Mouse (Mus musculus): ENCODE data around the gene Olfm3. TPM values are rescaled to one million over a fixed set of nuclear protein-coding genes. Genes with fewer than 3 reads are reported as not detected.

The Olfm3 gene
- polyA plus RNA-seq, 1 experiment, result 0.07 TPM

DNA sequence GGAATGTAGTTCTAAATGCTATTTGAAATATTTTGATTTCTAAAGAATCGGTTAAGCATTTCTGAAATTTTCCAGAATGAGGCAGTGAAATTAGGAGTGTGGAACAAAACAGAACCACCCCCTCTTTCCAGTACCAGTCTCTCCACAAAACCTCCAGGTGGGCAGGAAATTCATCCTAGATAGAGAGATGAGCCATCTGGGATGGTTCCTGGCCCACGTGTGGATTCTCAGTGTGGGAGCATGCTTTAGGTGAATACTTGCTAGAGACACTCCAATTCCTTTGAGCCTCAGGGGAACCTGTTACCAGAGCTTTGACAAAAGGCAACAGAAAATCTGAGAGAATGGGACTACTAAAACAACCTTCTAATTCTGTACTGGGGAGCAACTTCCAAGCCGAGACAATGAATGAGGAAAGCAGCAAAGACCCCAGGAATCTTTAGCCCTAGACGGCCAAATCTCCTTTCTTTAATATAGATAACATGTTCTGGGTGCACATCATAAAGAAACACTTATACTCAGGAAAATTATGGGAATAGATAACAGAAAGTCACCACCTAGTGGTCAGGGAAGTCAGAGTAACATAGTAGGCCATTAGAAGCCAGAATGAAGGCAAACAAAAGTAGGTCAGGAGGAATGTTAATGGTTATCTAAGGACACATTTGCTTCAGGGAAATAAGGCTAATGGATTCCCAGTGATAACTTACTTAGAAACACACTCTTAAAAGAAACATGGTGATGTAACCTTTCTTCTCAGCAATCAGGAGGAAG, 58.6 kb downstream of the Olfm3 start:
- no peaks in the 10 kb centered on the region for H3K36me3 ChIP-seq (ENCODE audit: control insufficient read depth, insufficient read depth, low read length)
- H3K27ac ChIP-seq (ENCODE audit: control insufficient read depth, insufficient read depth, low read length), result no peak overlapping the region
- 78% methylated on average over 4 of the region's 4 CpGs for WGBS
- H3K4me3 ChIP-seq (ENCODE audit: control insufficient read depth, insufficient read depth, low read length), result no peak overlapping the region
- H3K4me1 ChIP-seq (replicated peaks; ENCODE audit: control insufficient read depth, insufficient read depth, low read length), result no peaks in the 10 kb centered on the region
- H3K27me3 ChIP-seq (ENCODE audit: control insufficient read depth, insufficient read depth, low read length), result no peaks in the 10 kb centered on the region
- no peak for TF ChIP-seq POLR2A (IDR thresholded peaks at IDR 0.05; ENCODE audit: control insufficient read depth, extremely low read depth, insufficient read depth, low read length, poor library complexity)
- no peak for TF ChIP-seq CTCF (IDR thresholded peaks at IDR 0.05; ENCODE audit: borderline replicate concordance, control insufficient read depth, extremely low read depth, insufficient read depth, low read length, poor library complexity)
- DNase-seq, result no peak

DNA sequence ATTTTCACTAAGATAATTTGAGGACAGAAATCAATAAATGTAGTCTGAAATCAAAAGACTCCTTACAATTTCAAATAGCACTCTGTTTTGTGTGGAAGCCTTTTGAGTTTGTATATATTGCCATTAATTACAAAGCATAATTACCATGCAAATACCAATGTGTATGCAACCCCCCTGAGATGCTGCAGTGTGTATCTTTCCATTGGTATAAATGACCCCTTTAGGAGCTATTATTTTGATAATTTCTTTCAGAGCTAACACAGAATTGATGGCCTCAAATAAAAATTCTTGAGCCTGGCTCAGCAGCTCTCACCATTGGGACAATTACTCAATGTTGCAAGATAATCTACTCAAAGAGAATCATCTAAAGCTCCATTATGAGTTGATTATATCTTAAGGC, 67.3 kb downstream of the Olfm3 start:
- Histone ChIP-seq H3K36me3 (ENCODE audit: control insufficient read depth, insufficient read depth, low read length) (no peaks in the 10 kb centered on the region), H3K27me3 (ENCODE audit: control insufficient read depth, insufficient read depth, low read length) (no peaks in the 10 kb centered on the region), H3K4me1 (replicated peaks; ENCODE audit: control insufficient read depth, insufficient read depth, low read length) (no peaks in the 10 kb centered on the region), H3K4me3 (ENCODE audit: control insufficient read depth, insufficient read depth, low read length) (no peak overlapping the region), H3K27ac (ENCODE audit: control insufficient read depth, insufficient read depth, low read length) (no peak overlapping the region)
- TF ChIP-seq POLR2A (IDR thresholded peaks at IDR 0.05; ENCODE audit: control insufficient read depth, extremely low read depth, insufficient read depth, low read length, poor library complexity) (no peak), CTCF (IDR thresholded peaks at IDR 0.05; ENCODE audit: borderline replicate concordance, control insufficient read depth, extremely low read depth, insufficient read depth, low read length, poor library complexity) (no peak)
- DNase-seq, result no peak

DNA sequence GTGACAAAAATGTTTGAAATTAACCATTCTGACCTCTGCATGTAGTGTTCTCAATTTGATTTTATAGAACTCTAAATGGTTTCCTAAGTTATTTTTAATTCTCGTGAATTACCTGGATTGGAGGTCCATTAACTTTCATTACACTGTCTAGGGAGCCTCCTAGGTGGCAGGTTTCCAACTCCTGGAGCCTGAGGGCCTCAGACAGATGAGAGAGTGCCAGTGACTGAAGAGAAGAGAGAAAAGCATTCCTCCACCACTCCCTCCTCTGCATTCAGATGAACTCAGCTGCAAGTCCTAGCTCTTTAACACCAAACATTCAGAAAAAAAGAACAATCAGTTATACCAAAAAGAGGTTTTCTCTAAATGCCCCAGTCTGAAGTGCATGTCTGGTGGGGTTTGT, 68.6 kb downstream of the Olfm3 start:
- TF ChIP-seq POLR2A (IDR thresholded peaks at IDR 0.05; ENCODE audit: control insufficient read depth, extremely low read depth, insufficient read depth, low read length, poor library complexity) (no peak), CTCF (IDR thresholded peaks at IDR 0.05; ENCODE audit: borderline replicate concordance, control insufficient read depth, extremely low read depth, insufficient read depth, low read length, poor library complexity) (no peak)
- WGBS, result 66% methylated on average over 1 of the region's 1 CpGs

DNA sequence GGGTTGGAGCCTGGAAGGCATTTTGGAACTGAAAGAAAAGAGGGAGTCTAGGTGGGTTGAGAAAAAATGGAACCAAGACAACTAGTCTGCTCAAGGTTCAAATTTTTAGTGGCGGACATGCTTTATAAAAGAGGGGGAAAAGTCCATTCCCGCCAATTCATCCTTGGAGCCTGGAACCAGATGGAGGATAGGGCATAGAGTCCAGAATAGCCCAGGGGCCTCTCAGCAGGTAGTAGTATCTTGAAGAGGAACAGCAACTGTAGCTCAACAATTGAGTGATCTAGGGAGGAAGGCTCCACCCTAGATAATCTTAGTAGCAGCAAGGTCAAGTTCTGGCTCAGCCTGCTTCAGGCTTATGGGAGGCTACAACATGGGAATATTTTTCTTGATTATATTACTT, 87.0 kb downstream of the Olfm3 start:
- no peak overlapping the region for H3K27ac ChIP-seq (ENCODE audit: control insufficient read depth, insufficient read depth, low read length)
- no peaks in the 10 kb centered on the region for H3K27me3 ChIP-seq (ENCODE audit: control insufficient read depth, insufficient read depth, low read length)
- no peak overlapping the region for H3K4me3 ChIP-seq (ENCODE audit: control insufficient read depth, insufficient read depth, low read length)
- WGBS, result 86% methylated on average over 2 of the region's 2 CpGs
- TF ChIP-seq POLR2A (IDR thresholded peaks at IDR 0.05; ENCODE audit: control insufficient read depth, extremely low read depth, insufficient read depth, low read length, poor library complexity) (no peak), CTCF (IDR thresholded peaks at IDR 0.05; ENCODE audit: borderline replicate concordance, control insufficient read depth, extremely low read depth, insufficient read depth, low read length, poor library complexity) (no peak)
- no peaks in the 10 kb centered on the region for H3K4me1 ChIP-seq (replicated peaks; ENCODE audit: control insufficient read depth, insufficient read depth, low read length)
- no peaks in the 10 kb centered on the region for H3K36me3 ChIP-seq (ENCODE audit: control insufficient read depth, insufficient read depth, low read length)
- DNase-seq, result no peak

More for the DNA sequence above, 68.6 kb downstream of the Olfm3 start:
- H3K4me1 ChIP-seq (replicated peaks; ENCODE audit: control insufficient read depth, insufficient read depth, low read length), result no peaks in the 10 kb centered on the region
- no peaks in the 10 kb centered on the region for H3K36me3 ChIP-seq (ENCODE audit: control insufficient read depth, insufficient read depth, low read length)
- H3K27ac ChIP-seq (ENCODE audit: control insufficient read depth, insufficient read depth, low read length), result no peak overlapping the region
- no peak for DNase-seq
- H3K4me3 ChIP-seq (ENCODE audit: control insufficient read depth, insufficient read depth, low read length), result no peak overlapping the region
- H3K27me3 ChIP-seq (ENCODE audit: control insufficient read depth, insufficient read depth, low read length), result no peaks in the 10 kb centered on the region

DNA sequence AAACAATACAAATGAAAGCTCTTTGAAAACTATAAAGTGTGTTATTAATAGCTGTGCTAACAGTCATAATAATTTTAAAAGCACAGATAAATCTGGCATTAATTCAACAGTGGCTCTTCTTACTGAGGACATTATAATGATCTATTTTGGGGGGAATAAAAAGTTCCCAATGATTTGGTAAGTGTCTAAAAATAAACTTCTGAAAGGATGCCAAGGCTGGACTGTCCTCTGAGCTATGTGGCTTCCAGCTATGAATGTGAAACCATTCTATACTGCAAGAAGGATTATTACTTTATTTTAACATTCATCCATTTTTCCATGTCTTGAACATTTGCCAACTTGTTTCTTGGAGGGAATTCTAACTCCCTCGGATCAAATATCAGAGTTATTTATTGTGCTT, 92.1 kb downstream of the Olfm3 start:
- Histone ChIP-seq H3K27me3 (ENCODE audit: control insufficient read depth, insufficient read depth, low read length) (no peaks in the 10 kb centered on the region), H3K27ac (ENCODE audit: control insufficient read depth, insufficient read depth, low read length) (no peak overlapping the region), H3K4me3 (ENCODE audit: control insufficient read depth, insufficient read depth, low read length) (no peak overlapping the region), H3K36me3 (ENCODE audit: control insufficient read depth, insufficient read depth, low read length) (no peaks in the 10 kb centered on the region), H3K4me1 (replicated peaks; ENCODE audit: control insufficient read depth, insufficient read depth, low read length) (no peaks in the 10 kb centered on the region)
- WGBS, result 72% methylated on average over 1 of the region's 1 CpGs
- TF ChIP-seq POLR2A (IDR thresholded peaks at IDR 0.05; ENCODE audit: control insufficient read depth, extremely low read depth, insufficient read depth, low read length, poor library complexity) (no peak), CTCF (IDR thresholded peaks at IDR 0.05; ENCODE audit: borderline replicate concordance, control insufficient read depth, extremely low read depth, insufficient read depth, low read length, poor library complexity) (no peak)
- no peak for DNase-seq

DNA sequence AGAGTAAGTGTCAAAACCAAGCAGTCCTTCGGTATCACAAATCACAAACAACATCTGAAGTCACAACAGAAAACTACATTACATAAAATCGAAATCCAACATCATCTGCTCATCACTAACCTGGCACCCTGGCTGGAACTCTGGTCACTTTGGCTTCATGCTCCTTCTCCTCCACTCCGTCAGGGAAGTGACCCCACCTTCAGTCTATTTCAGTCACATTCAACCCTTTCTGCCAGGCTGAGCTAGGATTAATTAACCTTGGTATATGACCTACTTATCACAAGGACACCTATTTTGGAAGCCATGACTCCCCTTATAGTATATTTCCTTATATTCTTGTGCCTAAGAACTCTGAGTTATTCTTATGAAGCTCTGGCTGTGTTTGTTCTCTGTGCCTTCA, 123.7 kb downstream of the Olfm3 start:
- no peak for TF ChIP-seq CTCF (IDR thresholded peaks at IDR 0.05; ENCODE audit: borderline replicate concordance, control insufficient read depth, extremely low read depth, insufficient read depth, low read length, poor library complexity)
- TF ChIP-seq POLR2A (IDR thresholded peaks at IDR 0.05; ENCODE audit: control insufficient read depth, extremely low read depth, insufficient read depth, low read length, poor library complexity), result no peak
- H3K27ac ChIP-seq (ENCODE audit: control insufficient read depth, insufficient read depth, low read length), result no peak overlapping the region
- WGBS, result 91% methylated on average over 3 of the region's 3 CpGs
- no peak for DNase-seq
- H3K36me3 ChIP-seq (ENCODE audit: control insufficient read depth, insufficient read depth, low read length), result no peaks in the 10 kb centered on the region
- no peaks in the 10 kb centered on the region for H3K27me3 ChIP-seq (ENCODE audit: control insufficient read depth, insufficient read depth, low read length)
- H3K4me1 ChIP-seq (replicated peaks; ENCODE audit: control insufficient read depth, insufficient read depth, low read length), result no peaks in the 10 kb centered on the region
- no peak overlapping the region for H3K4me3 ChIP-seq (ENCODE audit: control insufficient read depth, insufficient read depth, low read length)

DNA sequence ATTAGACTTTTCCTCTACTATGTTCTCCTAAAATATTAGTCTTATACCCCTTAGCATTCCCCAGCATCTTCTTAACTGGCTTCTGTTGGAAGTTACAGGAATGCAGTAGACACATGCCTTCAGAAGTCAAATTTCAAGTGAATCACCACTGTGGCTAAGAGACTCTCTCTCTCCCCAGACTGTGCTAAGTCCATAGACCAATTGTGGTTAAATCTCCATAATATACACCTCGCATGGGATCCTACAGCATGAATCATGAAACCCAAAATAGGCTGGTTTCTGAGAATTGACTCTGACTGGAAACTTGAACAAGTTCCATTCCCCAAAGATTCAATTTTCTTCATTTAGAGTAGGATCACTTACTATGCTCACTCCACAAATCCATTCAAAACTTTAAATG, 124.2 kb downstream of the Olfm3 start:
- no peak overlapping the region for H3K27ac ChIP-seq (ENCODE audit: control insufficient read depth, insufficient read depth, low read length)
- WGBS, result 83% methylated on average over 1 of the region's 1 CpGs
- no peak for DNase-seq

More for the DNA sequence above, 124.2 kb downstream of the Olfm3 start:
- H3K27me3 ChIP-seq (ENCODE audit: control insufficient read depth, insufficient read depth, low read length), result no peaks in the 10 kb centered on the region
- TF ChIP-seq POLR2A (IDR thresholded peaks at IDR 0.05; ENCODE audit: control insufficient read depth, extremely low read depth, insufficient read depth, low read length, poor library complexity) (no peak), CTCF (IDR thresholded peaks at IDR 0.05; ENCODE audit: borderline replicate concordance, control insufficient read depth, extremely low read depth, insufficient read depth, low read length, poor library complexity) (no peak)
- no peaks in the 10 kb centered on the region for H3K4me1 ChIP-seq (replicated peaks; ENCODE audit: control insufficient read depth, insufficient read depth, low read length)
- no peak overlapping the region for H3K4me3 ChIP-seq (ENCODE audit: control insufficient read depth, insufficient read depth, low read length)
- no peaks in the 10 kb centered on the region for H3K36me3 ChIP-seq (ENCODE audit: control insufficient read depth, insufficient read depth, low read length)

Measured in thymus, adult 2 months (tissue).